Mouse (Mus musculus): ENCODE measurements around the gene Ppa2. TPM values are rescaled to one million over a fixed set of nuclear protein-coding genes. Genes with fewer than 3 reads are reported as not detected.

The Ppa2 gene
- polyA plus RNA-seq (2011; ENCODE audit: insufficient read depth, insufficient read length, low read depth, missing spikeins), result 50.8 and 51.0 TPM in 2 replicates

GRCm38 (mm10) chr3:133309954-133310808 is at the start of gene Ppa2:
Gene Ppa2 (plus strand): TSS chr3:133310110.
- Histone ChIP-seq H3K9ac (ENCODE audit: low read depth, poor library complexity, severe bottlenecking) (peak within 1 kb of the TSS; percentile 90), H3K4me1 (ENCODE audit: control insufficient read depth, insufficient read depth, low read length) (no peaks in the 10 kb centered on the region), H3K27me3 (ENCODE audit: control insufficient read depth, insufficient read depth, low read length, poor library complexity, severe bottlenecking) (no peaks in the 10 kb centered on the region), H3K4me3 (ENCODE audit: low read depth, low read length) (peak within 1 kb of the TSS; percentile 71), H3K27ac (ENCODE audit: insufficient read depth, low read length) (peak within 1 kb of the TSS; percentile 48), H3K36me3 (ENCODE audit: control insufficient read depth, insufficient read depth, low read length, poor library complexity, severe bottlenecking) (no peaks in the 10 kb centered on the region), H3K9me3 (replicated peaks; ENCODE audit: control insufficient read depth, insufficient read depth, low read length, poor library complexity, severe bottlenecking) (no peaks in the 10 kb centered on the region)
- TF ChIP-seq EP300 (IDR thresholded peaks at IDR 0.05; ENCODE audit: insufficient read depth, low read depth, low read length) (0 out of 2 replicates have a peak, but pooled peaks have one; percentile 7), POLR2A (IDR thresholded peaks at IDR 0.05; ENCODE audit: insufficient read depth, low read length) (peak; percentile 63), CTCF (IDR thresholded peaks at IDR 0.05; ENCODE audit: low read depth, low read length) (peak; percentile 78)

GRCm38 (mm10) chr3:133271887-133272286 is 38.0 kb upstream of the Ppa2 start:
- no peaks in the 10 kb centered on the region for H3K27me3 ChIP-seq (ENCODE audit: control insufficient read depth, insufficient read depth, low read length, poor library complexity, severe bottlenecking)
- H3K9ac ChIP-seq (ENCODE audit: low read depth, poor library complexity, severe bottlenecking), result no peak overlapping the region
- no peak overlapping the region for H3K27ac ChIP-seq (ENCODE audit: insufficient read depth, low read length)
- no peaks in the 10 kb centered on the region for H3K36me3 ChIP-seq (ENCODE audit: control insufficient read depth, insufficient read depth, low read length, poor library complexity, severe bottlenecking)
- no peaks in the 10 kb centered on the region for H3K9me3 ChIP-seq (replicated peaks; ENCODE audit: control insufficient read depth, insufficient read depth, low read length, poor library complexity, severe bottlenecking)
- H3K4me1 ChIP-seq (ENCODE audit: control insufficient read depth, insufficient read depth, low read length), result no peaks in the 10 kb centered on the region
- TF ChIP-seq POLR2A (IDR thresholded peaks at IDR 0.05; ENCODE audit: insufficient read depth, low read length) (no peak), EP300 (IDR thresholded peaks at IDR 0.05; ENCODE audit: insufficient read depth, low read depth, low read length) (no peak), CTCF (IDR thresholded peaks at IDR 0.05; ENCODE audit: low read depth, low read length) (no peak)
- H3K4me3 ChIP-seq (ENCODE audit: low read depth, low read length), result no peak overlapping the region

GRCm38 (mm10) chr3:133284587-133284986 is 25.3 kb upstream of the Ppa2 start:
- Histone ChIP-seq H3K9ac (ENCODE audit: low read depth, poor library complexity, severe bottlenecking) (no peak overlapping the region), H3K4me3 (ENCODE audit: low read depth, low read length) (no peak overlapping the region), H3K27me3 (ENCODE audit: control insufficient read depth, insufficient read depth, low read length, poor library complexity, severe bottlenecking) (no peaks in the 10 kb centered on the region), H3K36me3 (ENCODE audit: control insufficient read depth, insufficient read depth, low read length, poor library complexity, severe bottlenecking) (no peaks in the 10 kb centered on the region), H3K27ac (ENCODE audit: insufficient read depth, low read length) (no peak overlapping the region), H3K9me3 (replicated peaks; ENCODE audit: control insufficient read depth, insufficient read depth, low read length, poor library complexity, severe bottlenecking) (no peaks in the 10 kb centered on the region), H3K4me1 (ENCODE audit: control insufficient read depth, insufficient read depth, low read length) (no peaks in the 10 kb centered on the region)
- TF ChIP-seq EP300 (IDR thresholded peaks at IDR 0.05; ENCODE audit: insufficient read depth, low read depth, low read length) (no peak), CTCF (IDR thresholded peaks at IDR 0.05; ENCODE audit: low read depth, low read length) (no peak), POLR2A (IDR thresholded peaks at IDR 0.05; ENCODE audit: insufficient read depth, low read length) (no peak)

GRCm38 (mm10) chr3:133288795-133289194 is 21.1 kb upstream of the Ppa2 start:
- no peak overlapping the region for H3K9ac ChIP-seq (ENCODE audit: low read depth, poor library complexity, severe bottlenecking)
- no peaks in the 10 kb centered on the region for H3K9me3 ChIP-seq (replicated peaks; ENCODE audit: control insufficient read depth, insufficient read depth, low read length, poor library complexity, severe bottlenecking)
- H3K4me1 ChIP-seq (ENCODE audit: control insufficient read depth, insufficient read depth, low read length), result no peaks in the 10 kb centered on the region
- no peak overlapping the region for H3K4me3 ChIP-seq (ENCODE audit: low read depth, low read length)
- H3K36me3 ChIP-seq (ENCODE audit: control insufficient read depth, insufficient read depth, low read length, poor library complexity, severe bottlenecking), result no peaks in the 10 kb centered on the region
- no peak overlapping the region for H3K27ac ChIP-seq (ENCODE audit: insufficient read depth, low read length)
- no peaks in the 10 kb centered on the region for H3K27me3 ChIP-seq (ENCODE audit: control insufficient read depth, insufficient read depth, low read length, poor library complexity, severe bottlenecking)
- TF ChIP-seq POLR2A (IDR thresholded peaks at IDR 0.05; ENCODE audit: insufficient read depth, low read length), result no peak
- TF ChIP-seq CTCF (IDR thresholded peaks at IDR 0.05; ENCODE audit: low read depth, low read length), result no peak
- no peak for TF ChIP-seq EP300 (IDR thresholded peaks at IDR 0.05; ENCODE audit: insufficient read depth, low read depth, low read length)

- H3K27me3 ChIP-seq (ENCODE audit: control insufficient read depth, insufficient read depth, low read length, poor library complexity, severe bottlenecking), result no peaks in the 10 kb centered on the region
- no peak overlapping the region for H3K4me3 ChIP-seq (ENCODE audit: low read depth, low read length)
- no peaks in the 10 kb centered on the region for H3K4me1 ChIP-seq (ENCODE audit: control insufficient read depth, insufficient read depth, low read length)
- no peak overlapping the region for H3K27ac ChIP-seq (ENCODE audit: insufficient read depth, low read length)
- H3K9me3 ChIP-seq (replicated peaks; ENCODE audit: control insufficient read depth, insufficient read depth, low read length, poor library complexity, severe bottlenecking), result peaks cover 18% of the 10 kb centered on the region
- no peak overlapping the region for H3K9ac ChIP-seq (ENCODE audit: low read depth, poor library complexity, severe bottlenecking)
- TF ChIP-seq CTCF (IDR thresholded peaks at IDR 0.05; ENCODE audit: low read depth, low read length) (no peak), EP300 (IDR thresholded peaks at IDR 0.05; ENCODE audit: insufficient read depth, low read depth, low read length) (no peak), POLR2A (IDR thresholded peaks at IDR 0.05; ENCODE audit: insufficient read depth, low read length) (no peak)
- H3K36me3 ChIP-seq (ENCODE audit: control insufficient read depth, insufficient read depth, low read length, poor library complexity, severe bottlenecking), result no peaks in the 10 kb centered on the region
These were observed 5.6 kb upstream of the Ppa2 start for GRCm38 (mm10) chr3:133304328-133304727.

GRCm38 (mm10) chr3:133308361-133308760 is 1.5 kb upstream of the Ppa2 start:
- no peak overlapping the region for H3K9ac ChIP-seq (ENCODE audit: low read depth, poor library complexity, severe bottlenecking)
- 0 out of 2 replicates have a peak, but pooled peaks cover under 1% of the 10 kb centered on the region for H3K9me3 ChIP-seq (replicated peaks; ENCODE audit: control insufficient read depth, insufficient read depth, low read length, poor library complexity, severe bottlenecking)
- no peak for TF ChIP-seq POLR2A (IDR thresholded peaks at IDR 0.05; ENCODE audit: insufficient read depth, low read length)
- no peak for TF ChIP-seq CTCF (IDR thresholded peaks at IDR 0.05; ENCODE audit: low read depth, low read length)
- no peak for TF ChIP-seq EP300 (IDR thresholded peaks at IDR 0.05; ENCODE audit: insufficient read depth, low read depth, low read length)
- no peaks in the 10 kb centered on the region for H3K36me3 ChIP-seq (ENCODE audit: control insufficient read depth, insufficient read depth, low read length, poor library complexity, severe bottlenecking)
- no peak overlapping the region for H3K27ac ChIP-seq (ENCODE audit: insufficient read depth, low read length)
- no peaks in the 10 kb centered on the region for H3K4me1 ChIP-seq (ENCODE audit: control insufficient read depth, insufficient read depth, low read length)
- H3K4me3 ChIP-seq (ENCODE audit: low read depth, low read length), result no peak overlapping the region
- no peaks in the 10 kb centered on the region for H3K27me3 ChIP-seq (ENCODE audit: control insufficient read depth, insufficient read depth, low read length, poor library complexity, severe bottlenecking)

Data from ES-Bruce4 (cell line).